Mouse (Mus musculus) bone marrow macrophage, adult 2 months (primary cell): Measurements from ENCODE around the gene Dut.

Experiments used
- CTCF ChIP-seq: IDR thresholded peaks from 2 replicates; pipeline ENCODE4 v1.5.1; 2012; ENCODE audit warnings: low read depth, mild to moderate bottlenecking, low read length, moderate library complexity
- POLR2A ChIP-seq: IDR thresholded peaks from 2 replicates; pipeline ENCODE4 v1.6.1; 2012; ENCODE audit warnings: mild to moderate bottlenecking, low read depth, low read length, borderline replicate concordance

GRCm38 (mm10) chr2:125234049-125234448 is 12.9 kb upstream of the Dut start:
- TF ChIP-seq POLR2A (no peak), CTCF (no peak)
